Mouse (Mus musculus): Measurements from ENCODE around the gene Cdh3. TPM values are rescaled to one million over a fixed set of nuclear protein-coding genes. Genes with fewer than 3 reads are reported as not detected.
A peak's percentile ranks its signal among the peaks of the same experiment; 100 is the strongest.

The Cdh3 gene
- polyA plus RNA-seq (2016; fragmentation: Nextera tagmentation; extraction: Ambion mirVana) = 31.2 and 37.7 TPM in 2 replicates

DNA sequence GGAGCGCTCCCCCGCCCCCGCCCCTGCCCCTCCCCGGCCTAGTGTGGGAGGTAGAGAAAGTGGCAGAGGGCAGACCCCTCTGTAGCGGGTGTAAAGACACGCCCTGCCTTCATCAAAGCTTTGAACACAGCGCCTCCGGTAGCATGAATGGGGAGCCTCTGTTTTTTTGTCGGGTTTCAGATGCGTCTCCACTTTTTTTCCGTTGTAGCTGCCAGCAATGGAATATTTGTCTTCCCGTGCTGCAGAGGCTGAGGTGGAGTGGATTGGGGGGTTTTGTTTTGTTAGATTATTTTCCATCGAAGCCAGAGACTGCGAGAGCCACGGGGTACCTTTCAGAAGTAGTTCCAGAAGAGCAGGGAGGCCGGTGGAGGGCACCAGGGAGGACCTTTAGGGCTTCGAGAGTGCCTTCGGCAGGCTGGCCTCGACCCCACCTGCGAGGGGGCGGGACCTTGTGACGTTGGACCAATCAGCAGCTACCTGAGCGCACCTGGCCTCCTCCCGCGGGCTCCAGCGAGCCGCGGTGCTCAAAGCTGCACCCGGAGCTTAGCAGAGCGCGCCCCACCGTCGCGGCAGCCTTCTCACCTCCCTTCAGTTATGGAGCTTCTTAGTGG is at the start of gene Cdh3:
Cdh3 (plus strand) TSS at position 527 of the 611 bp plus-strand sequence.
- peak within 1 kb of the TSS; percentile 73 for H3K4me3 ChIP-seq
- peaks cover 54% of the 10 kb centered on the region for H3K4me1 ChIP-seq
- no peaks in the 10 kb centered on the region for H3K9me3 ChIP-seq
- DNase-seq (ENCODE audit: low spot score) = peak; percentile 80
- peaks cover 42% of the 10 kb centered on the region for H3K27me3 ChIP-seq (ENCODE audit: insufficient read depth, poor library complexity, severe bottlenecking)
- peak within 1 kb of the TSS; percentile 91 for H3K27ac ChIP-seq
- under 1% methylated on average over 34 of the region's 34 CpGs for WGBS
- no peaks in the 10 kb centered on the region for H3K36me3 ChIP-seq

- Histone ChIP-seq H3K9me3 (no peaks in the 10 kb centered on the region), H3K4me3 (no peak overlapping the region), H3K27ac (peak overlapping the region; percentile 65), H3K27me3 (ENCODE audit: insufficient read depth, poor library complexity, severe bottlenecking) (no peaks in the 10 kb centered on the region), H3K4me1 (peaks cover 20% of the 10 kb centered on the region), H3K36me3 (no peaks in the 10 kb centered on the region)
- 46% methylated on average over 5 of the region's 5 CpGs for WGBS
- DNase-seq (ENCODE audit: low spot score) = no peak
Observed at GRCm38 (mm10) chr8:106462131-106462530, 48.6 kb upstream of the Cdh3 start.

DNA sequence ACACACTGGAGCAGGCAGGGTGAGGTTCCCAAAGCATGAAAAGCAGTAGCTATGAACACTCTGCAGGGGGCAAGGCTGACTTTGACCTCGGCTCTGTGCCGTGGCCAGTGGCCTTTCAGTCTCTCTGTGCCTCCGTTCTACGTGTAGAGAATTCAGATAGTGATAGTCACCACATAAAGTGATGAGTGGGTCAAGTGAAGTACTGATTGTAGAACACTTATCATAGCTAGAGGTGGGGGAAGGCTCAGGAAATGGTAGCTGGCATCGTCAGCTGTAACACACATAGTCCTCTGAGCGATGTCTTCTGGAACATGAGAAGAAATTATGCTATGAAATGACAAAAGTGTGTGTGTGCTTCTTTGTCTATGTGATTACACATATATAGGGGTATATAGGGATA is 46.9 kb upstream of the Cdh3 start:
- Histone ChIP-seq H3K27me3 (ENCODE audit: insufficient read depth, poor library complexity, severe bottlenecking) (no peaks in the 10 kb centered on the region), H3K4me1 (peaks cover 20% of the 10 kb centered on the region), H3K4me3 (no peak overlapping the region), H3K36me3 (no peaks in the 10 kb centered on the region), H3K9me3 (no peaks in the 10 kb centered on the region), H3K27ac (no peak overlapping the region)
- DNase-seq (ENCODE audit: low spot score) = no peak
- WGBS = 45% methylated on average over 6 of the region's 6 CpGs

DNA sequence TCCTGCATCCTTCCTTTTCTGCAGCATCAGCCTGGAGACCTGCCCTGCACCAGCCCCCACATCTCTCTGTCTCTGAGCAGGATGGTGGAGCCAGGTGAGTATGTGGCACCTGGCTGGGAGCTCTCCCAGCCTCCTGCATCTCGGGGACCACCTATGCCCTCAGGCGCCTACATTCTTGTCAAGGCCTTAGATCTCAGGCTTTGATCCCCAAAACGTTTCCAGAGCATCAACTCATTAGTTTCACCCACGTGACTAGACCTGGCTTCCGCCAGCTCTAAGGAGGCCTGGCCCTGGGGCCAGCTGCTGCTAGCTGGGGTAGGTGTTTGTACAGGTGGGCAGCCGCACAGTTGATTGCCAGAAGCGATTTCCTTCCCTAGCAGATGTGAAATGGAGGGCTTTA is 41.2 kb upstream of the Cdh3 start:
- DNase-seq (ENCODE audit: low spot score) = no peak
- Histone ChIP-seq H3K4me3 (no peak overlapping the region), H3K27me3 (ENCODE audit: insufficient read depth, poor library complexity, severe bottlenecking) (no peaks in the 10 kb centered on the region), H3K4me1 (no peaks in the 10 kb centered on the region), H3K36me3 (no peaks in the 10 kb centered on the region), H3K27ac (no peak overlapping the region), H3K9me3 (no peaks in the 10 kb centered on the region)
- WGBS = 57% methylated on average over 7 of the region's 7 CpGs

- H3K9me3 ChIP-seq = no peaks in the 10 kb centered on the region
- no peak for DNase-seq (ENCODE audit: low spot score)
- H3K4me3 ChIP-seq = no peak overlapping the region
- no peaks in the 10 kb centered on the region for H3K27me3 ChIP-seq (ENCODE audit: insufficient read depth, poor library complexity, severe bottlenecking)
- 88% methylated on average over 5 of the region's 5 CpGs for WGBS
- H3K36me3 ChIP-seq = no peaks in the 10 kb centered on the region
- no peaks in the 10 kb centered on the region for H3K4me1 ChIP-seq
- H3K27ac ChIP-seq = no peak overlapping the region
Observed at GRCm38 (mm10) chr8:106474001-106474400, 36.7 kb upstream of the Cdh3 start.

DNA sequence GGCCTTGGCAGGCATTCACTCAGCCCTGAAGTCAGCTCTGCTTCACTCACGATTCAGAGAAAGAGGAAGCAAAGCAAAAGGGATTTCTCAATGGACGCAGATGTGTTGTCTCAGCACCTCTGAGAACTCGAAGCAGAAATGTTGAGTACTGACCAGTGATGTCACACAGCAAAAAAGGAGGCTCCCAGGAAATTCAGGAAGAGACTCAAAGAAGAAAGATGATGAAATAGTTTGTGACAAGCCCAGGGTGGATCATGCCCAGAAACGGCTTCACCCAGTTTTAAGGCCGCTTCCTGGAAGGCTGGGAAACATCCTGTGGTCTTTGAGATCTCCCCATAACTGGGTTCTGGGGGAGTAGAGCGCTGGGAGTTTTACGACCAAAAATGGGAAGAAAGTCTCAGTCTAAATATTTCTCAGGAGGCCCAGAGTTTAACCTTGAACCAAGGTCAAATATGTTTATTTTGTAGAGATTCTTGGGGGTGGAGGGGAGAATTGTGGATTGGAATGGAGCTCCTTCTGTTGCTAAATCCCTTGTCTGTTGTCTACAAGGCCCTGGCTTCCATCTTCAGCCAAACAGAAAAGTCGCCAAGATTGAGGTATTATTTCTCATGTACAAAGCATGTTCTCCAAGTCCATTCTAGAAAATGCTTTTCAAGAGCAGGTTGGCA is 10.5 kb upstream of the Cdh3 start, which contains the start of gene 6030452D12Rik:
6030452D12Rik (plus strand) TSS at position 505 of the 668 bp plus-strand sequence.
- Histone ChIP-seq H3K9me3 (no peaks in the 10 kb centered on the region), H3K27ac (peak within 1 kb of the TSS; percentile 12; the same call in 1 of the 2 replicates), H3K36me3 (no peaks in the 10 kb centered on the region), H3K4me1 (0 out of 2 replicates have a peak, but pooled peaks cover 5% of the 10 kb centered on the region), H3K27me3 (ENCODE audit: insufficient read depth, poor library complexity, severe bottlenecking) (no peaks in the 10 kb centered on the region), H3K4me3 (no peak within 1 kb of the TSS)
- 80% methylated on average over 8 of the region's 8 CpGs for WGBS
- DNase-seq (ENCODE audit: low spot score) = no peak

- Histone ChIP-seq H3K27me3 (ENCODE audit: insufficient read depth, poor library complexity, severe bottlenecking) (peaks cover 23% of the 10 kb centered on the region), H3K9me3 (no peaks in the 10 kb centered on the region), H3K4me1 (peaks cover 26% of the 10 kb centered on the region), H3K4me3 (no peak overlapping the region), H3K36me3 (no peaks in the 10 kb centered on the region), H3K27ac (no peak overlapping the region)
- 96% methylated on average over 7 of the region's 7 CpGs for WGBS
- DNase-seq (ENCODE audit: low spot score) = no peak
Observed at GRCm38 (mm10) chr8:106504241-106504640, 6.5 kb upstream of the Cdh3 start.

- no peaks in the 10 kb centered on the region for H3K36me3 ChIP-seq
- whole genome bisulfite sequencing = 55% methylated on average over 10 of the region's 10 CpGs
- H3K27me3 ChIP-seq (ENCODE audit: insufficient read depth, poor library complexity, severe bottlenecking) = peaks cover 31% of the 10 kb centered on the region
- H3K27ac ChIP-seq = no peak overlapping the region
- H3K9me3 ChIP-seq = no peaks in the 10 kb centered on the region
- no peak overlapping the region for H3K4me3 ChIP-seq
- DNase-seq (ENCODE audit: low spot score) = no peak
- peaks cover 27% of the 10 kb centered on the region for H3K4me1 ChIP-seq
Observed at GRCm38 (mm10) chr8:106505328-106505965, 5.2 kb upstream of the Cdh3 start.

DNA sequence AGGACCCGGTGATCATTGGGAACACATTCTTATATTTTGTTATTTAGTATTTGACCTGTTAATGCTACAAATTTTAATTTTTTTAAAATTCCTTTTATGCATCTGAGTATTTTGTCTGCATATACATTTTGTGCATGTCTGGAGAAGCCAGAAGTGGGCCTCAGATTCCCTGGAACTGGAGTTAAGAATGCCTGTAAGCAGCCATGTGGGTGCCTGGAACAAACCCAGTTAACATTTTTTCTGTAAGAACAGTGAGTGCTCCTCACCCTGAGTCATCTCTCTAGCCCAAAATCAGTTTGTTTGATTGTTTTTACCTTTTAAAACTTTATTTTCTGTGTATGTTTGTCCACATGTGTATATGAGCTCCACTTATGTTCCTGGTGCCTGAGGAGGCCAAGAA is 4.6 kb upstream of the Cdh3 start:
- H3K27me3 ChIP-seq (ENCODE audit: insufficient read depth, poor library complexity, severe bottlenecking) = peaks cover 38% of the 10 kb centered on the region
- H3K27ac ChIP-seq = no peak overlapping the region
- H3K4me3 ChIP-seq = no peak overlapping the region
- H3K9me3 ChIP-seq = no peaks in the 10 kb centered on the region
- DNase-seq (ENCODE audit: low spot score) = no peak
- WGBS = 92% methylated on average over 1 of the region's 1 CpGs
- H3K36me3 ChIP-seq = no peaks in the 10 kb centered on the region
- H3K4me1 ChIP-seq = peaks cover 31% of the 10 kb centered on the region

GRCm38 (mm10) chr8:106507761-106508331 is 2.8 kb upstream of the Cdh3 start:
- under 1% methylated on average over 30 of the region's 30 CpGs for WGBS
- Histone ChIP-seq H3K27me3 (ENCODE audit: insufficient read depth, poor library complexity, severe bottlenecking) (peaks cover 42% of the 10 kb centered on the region), H3K27ac (peak overlapping the region; percentile 87)

GRCm38 (mm10) chr8:106508456-106508855 is 2.2 kb upstream of the Cdh3 start:
- Histone ChIP-seq H3K27ac (peak overlapping the region; percentile 87), H3K36me3 (no peaks in the 10 kb centered on the region), H3K27me3 (ENCODE audit: insufficient read depth, poor library complexity, severe bottlenecking) (peaks cover 42% of the 10 kb centered on the region), H3K4me3 (peak overlapping the region; percentile 62), H3K4me1 (peaks cover 49% of the 10 kb centered on the region), H3K9me3 (no peaks in the 10 kb centered on the region)
- DNase-seq (ENCODE audit: low spot score) = no peak
- 27% methylated on average over 3 of the region's 3 CpGs for WGBS

More at GRCm38 (mm10) chr8:106507761-106508331, 2.8 kb upstream of the Cdh3 start:
- Histone ChIP-seq H3K4me3 (peak overlapping the region; percentile 62), H3K36me3 (no peaks in the 10 kb centered on the region), H3K4me1 (peaks cover 45% of the 10 kb centered on the region), H3K9me3 (no peaks in the 10 kb centered on the region)
- DNase-seq (ENCODE audit: low spot score) = peak; percentile 82

DNA sequence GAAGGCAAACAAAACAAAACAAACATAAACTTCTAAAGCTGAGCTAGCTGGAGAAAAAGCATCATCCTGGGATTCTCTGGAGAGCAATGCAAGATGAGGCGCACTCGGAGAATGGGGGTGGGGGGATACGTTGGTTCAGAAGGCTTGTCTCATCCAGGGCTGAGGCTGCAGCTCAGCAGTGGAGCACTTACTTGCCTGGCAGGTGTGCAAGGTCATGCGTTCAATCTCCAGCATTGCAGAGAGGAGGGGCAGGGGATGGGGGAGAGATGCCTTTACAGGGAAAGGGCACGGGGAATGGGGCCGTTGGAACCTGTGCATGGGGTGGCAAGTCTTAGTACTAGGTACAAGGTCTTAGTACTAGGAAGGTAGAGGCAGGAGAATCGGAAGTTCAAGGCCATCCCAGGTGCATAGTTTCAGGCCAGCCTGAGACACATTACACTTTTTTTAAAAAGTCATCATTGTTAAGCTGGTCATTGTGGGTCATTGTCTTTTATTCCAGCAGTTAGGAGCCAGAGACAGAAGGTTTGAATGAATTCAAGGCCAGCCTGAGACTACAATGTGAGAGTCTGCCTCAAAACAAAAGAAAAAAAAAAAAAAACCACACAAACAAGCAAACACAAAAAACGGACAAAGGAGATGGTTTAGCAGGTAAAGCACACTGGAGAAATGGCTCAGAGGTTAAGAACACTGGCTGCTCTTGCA is 1.5 kb upstream of the Cdh3 start:
- Histone ChIP-seq H3K27ac (peak overlapping the region; percentile 22; the same call in 1 of the 2 replicates), H3K27me3 (ENCODE audit: insufficient read depth, poor library complexity, severe bottlenecking) (peaks cover 42% of the 10 kb centered on the region), H3K9me3 (no peaks in the 10 kb centered on the region), H3K36me3 (no peaks in the 10 kb centered on the region), H3K4me1 (peaks cover 49% of the 10 kb centered on the region), H3K4me3 (no peak overlapping the region)
- 65% methylated on average over 8 of the region's 8 CpGs for WGBS
- DNase-seq (ENCODE audit: low spot score) = no peak
